In genomic region chr15:25932937-25933684, GRCm38 (mm10) we compare ENCODE assay signal across 8 mouse cellular contexts. TPM values are rescaled to one million over a fixed set of nuclear protein-coding genes. Genes with fewer than 3 reads are reported as not detected.
DNase-seq lines count a peak whose midpoint lies in the region; ATAC-seq and TF ChIP-seq lines count a peak whose summit lies in the region.

No protein-coding gene starts in this region.

- H3K27ac ChIP-seq in liver, embryonic 13.5 days = no peak overlapping the region
- H3K27ac ChIP-seq in kidney, adult 2 months (ENCODE audit: insufficient read depth, low read depth, low read length) = peak overlapping the region; percentile 85

- no peak for TF ChIP-seq CTCF in kidney, adult 2 months (conservative IDR thresholded peaks at IDR 0.05; ENCODE audit: insufficient read depth, insufficient read length, low read depth, low read length)

- no peak for DNase-seq in liver, embryonic 13.5 days
- DNase-seq in liver = no peak
- DNase-seq in adrenal gland, adult 18-20 months (ENCODE audit: low spot score in 2 of 2) = peak; percentile 66 to 77
- peak; percentile 76 for DNase-seq in gastrocnemius, postnatal 14 days
- peak; percentile 97 for DNase-seq in kidney, adult 2 months
- no peak for DNase-seq in left cerebral cortex, adult 9 months (ENCODE audit: low spot score in 2 of 2)
- no peak for DNase-seq in thymus, postnatal 0 days (ENCODE audit: low spot score)

- no peaks in the 10 kb centered on the region for H3K27me3 ChIP-seq in liver, embryonic 13.5 days
- H3K27me3 ChIP-seq in kidney, adult 2 months (replicated peaks; ENCODE audit: control insufficient read depth, insufficient read depth, low read length) = no peaks in the 10 kb centered on the region

- TF ChIP-seq POLR2A in kidney, adult 2 months (IDR thresholded peaks at IDR 0.05; ENCODE audit: low read depth, low read length) = no peak

- H3K36me3 ChIP-seq in liver, embryonic 13.5 days = no peaks in the 10 kb centered on the region
- H3K36me3 ChIP-seq in kidney, adult 2 months (ENCODE audit: control insufficient read depth, insufficient read depth, low read length) = no peaks in the 10 kb centered on the region

- no peak overlapping the region for H3K9ac ChIP-seq in liver, embryonic 13.5 days

- H3K4me3 ChIP-seq in liver, embryonic 13.5 days (replicated peaks) = no peak overlapping the region
- peak overlapping the region; percentile 8; the same call in 1 of the 2 replicates for H3K4me3 ChIP-seq in kidney, adult 2 months (ENCODE audit: insufficient read depth, low read depth, low read length)

- H3K9me3 ChIP-seq in liver, embryonic 13.5 days (replicated peaks) = no peaks in the 10 kb centered on the region

- H3K4me1 ChIP-seq in liver, embryonic 13.5 days (replicated peaks) = peaks cover 14% of the 10 kb centered on the region; the same call in 1 of the 2 replicates
- peaks cover 55% of the 10 kb centered on the region for H3K4me1 ChIP-seq in kidney, adult 2 months (ENCODE audit: control insufficient read depth, insufficient read depth, low read length)

- 47% methylated on average over 16 of the region's 16 CpGs for WGBS in liver, embryonic 13.5 days (ENCODE audit: insufficient replicate concordance)
- 13% methylated on average over 16 of the region's 16 CpGs for WGBS in kidney, adult 2 months

- intact Hi-C loops in gastrocnemius, postnatal 14 days (cut with DNase I; ENCODE audit: low total_unique reads) = no loop called here

- peak; percentile 41; the same call in 1 of the 2 replicates for ATAC-seq in liver, embryonic 13.5 days (ENCODE audit: low read depth)
- ATAC-seq in megakaryocyte progenitor cell, adult 5-6 weeks (replicated peaks; ENCODE audit: poor library complexity) = peak; percentile 79

- H3K4me2 ChIP-seq in liver, embryonic 13.5 days = no peak overlapping the region

RNA-seq across cellular contexts. Expression of gene Zfp622, which starts 51.1 kb away (rescaled TPM):
- polyA plus RNA-seq in liver, embryonic 13.5 days (2015; fragmentation: Nextera tagmentation; extraction: Ambion mirVana) = 15.3 and 16.0 TPM in 2 replicates
- 10 to 100 TPM; 36.6 to 40.5 TPM for total RNA-seq in adrenal gland, adult 18-20 months (2021)
- total RNA-seq in gastrocnemius, postnatal 14 days (2021) = 10 to 100 TPM; 23.8 to 24.7 TPM
- 12.4 and 14.9 TPM in 2 replicates for polyA plus RNA-seq in kidney, adult 2 months (2012; rRNA removed)
- 53.3 and 53.8 TPM in 2 replicates for total RNA-seq in megakaryocyte progenitor cell, adult 5-6 weeks (2015)
- 87.6 and 111 TPM in 2 replicates for total RNA-seq in megakaryocyte progenitor cell, adult 5-6 weeks (2017)
- 24.9 and 34.6 TPM in 2 replicates for polyA plus RNA-seq in thymus, postnatal 0 days (2015; fragmentation: Nextera tagmentation; extraction: Ambion mirVana)

Comparison
In these comparisons a context has a peak if more than half of its experiments do, and no peak if none do; other contexts are left out.
1. DNase-seq: peak in adrenal gland, adult 18-20 months (2 of 2), gastrocnemius, postnatal 14 days (single experiment) and kidney, adult 2 months (single experiment); none in liver, embryonic 13.5 days (single experiment), liver (single experiment), left cerebral cortex, adult 9 months (0 of 2) and thymus, postnatal 0 days (single experiment).